Mouse (Mus musculus) forebrain, embryonic 10.5 days (tissue): ENCODE measurements around the gene Nhej1. TPM values are rescaled to one million over a fixed set of nuclear protein-coding genes. Genes with fewer than 3 reads are reported as not detected.

Experiments
- DNase-seq: peaks from one replicate; pipeline ENCODE4 v3.0.0-alpha.2; 2017; ENCODE audit warnings: low spot score; ENCODE audit errors: extremely low spot score
- H3K27ac ChIP-seq: fragments of 300-500 bp; sonication (generic); 2 replicates; pipeline ENCODE4 v1.5.1; 2016; ENCODE audit warnings: mild to moderate bottlenecking
- H3K27me3 ChIP-seq: fragments of 300-500 bp; sonication (generic); 2 replicates; pipeline ENCODE4 v1.6.1; 2016; ENCODE audit warnings: mild to moderate bottlenecking; ENCODE audit not compliant: poor library complexity, severe bottlenecking
- H3K36me3 ChIP-seq: fragments of 300-500 bp; sonication (generic); replicated peaks from 2 replicates; pipeline ENCODE4 v1.6.1; 2016; ENCODE audit warnings: mild to moderate bottlenecking, moderate library complexity
- H3K4me1 ChIP-seq: fragments of 300-500 bp; sonication (generic); 2 replicates; pipeline ENCODE4 v1.6.1; 2016
- H3K4me3 ChIP-seq: fragments of 300-500 bp; sonication (generic); 2 replicates; pipeline ENCODE4 v1.5.1; 2016; ENCODE audit warnings: mild to moderate bottlenecking, moderate library complexity
- H3K9me3 ChIP-seq: fragments of 300-500 bp; sonication (generic); 2 replicates; pipeline ENCODE4 v1.6.1; 2016; ENCODE audit warnings: mild to moderate bottlenecking, moderate library complexity
- WGBS: fragments of 180-500 bp; shearing (Covaris S2); methylation state at CpG from one replicate; pipeline ENCODE4 v1.1.7; 2016; 5-methylcytosine and 5-hydroxymethylcytosine counted together
- polyA plus RNA-seq: library from polyadenylated mRNA; unstranded; fragments of >200 nt; fragmentation: Nextera tagmentation; extraction: Ambion mirVana; gene quantifications from 2 replicates; pipeline ENCODE4 v1.2.1, GENCODE M21; 2016

Nhej1 gene
- polyA plus RNA-seq, 1 experiment from 2014 or later, result 12.4 TPM

- H3K9me3 ChIP-seq, result no peaks in the 10 kb centered on the region
- H3K27ac ChIP-seq, result no peak overlapping the region
- no peak overlapping the region for H3K4me3 ChIP-seq
- H3K27me3 ChIP-seq, result no peaks in the 10 kb centered on the region
- WGBS, result 66% methylated on average over 6 of the region's 6 CpGs
- DNase-seq, result no peak
- H3K4me1 ChIP-seq, result no peaks in the 10 kb centered on the region
- H3K36me3 ChIP-seq, result no peaks in the 10 kb centered on the region
Observed at GRCm38 (mm10) chr1:75001183-75001582, 123.8 kb downstream of the Nhej1 start.

GRCm38 (mm10) chr1:75000496-75000895 lies 124.5 kb downstream of the Nhej1 start:
- peak; percentile 46 for DNase-seq
- Histone ChIP-seq H3K9me3 (no peaks in the 10 kb centered on the region), H3K27me3 (no peaks in the 10 kb centered on the region), H3K4me1 (no peaks in the 10 kb centered on the region), H3K27ac (no peak overlapping the region), H3K36me3 (no peaks in the 10 kb centered on the region), H3K4me3 (no peak overlapping the region)
- WGBS, result 0% methylated on average over 1 of the region's 1 CpGs

- Histone ChIP-seq H3K27ac (no peak overlapping the region), H3K4me1 (no peaks in the 10 kb centered on the region), H3K27me3 (no peaks in the 10 kb centered on the region), H3K36me3 (no peaks in the 10 kb centered on the region), H3K4me3 (no peak overlapping the region), H3K9me3 (no peaks in the 10 kb centered on the region)
- DNase-seq, result no peak
- 87% methylated on average over 5 of the region's 5 CpGs for WGBS
Observed at GRCm38 (mm10) chr1:74999173-74999572, 125.8 kb downstream of the Nhej1 start.

- DNase-seq, result no peak
- Histone ChIP-seq H3K27me3 (no peaks in the 10 kb centered on the region), H3K4me1 (no peaks in the 10 kb centered on the region), H3K9me3 (no peaks in the 10 kb centered on the region), H3K36me3 (no peaks in the 10 kb centered on the region), H3K4me3 (no peak overlapping the region), H3K27ac (no peak overlapping the region)
- WGBS, result 82% methylated on average over 2 of the region's 2 CpGs
Observed at GRCm38 (mm10) chr1:74997231-74997630, 127.8 kb downstream of the Nhej1 start.

GRCm38 (mm10) chr1:74977001-74977400 lies 148.0 kb downstream of the Nhej1 start:
- no peaks in the 10 kb centered on the region for H3K36me3 ChIP-seq
- DNase-seq, result no peak
- H3K4me3 ChIP-seq, result no peak overlapping the region
- no peaks in the 10 kb centered on the region for H3K9me3 ChIP-seq
- H3K27me3 ChIP-seq, result no peaks in the 10 kb centered on the region
- peaks cover 11% of the 10 kb centered on the region for H3K4me1 ChIP-seq
- WGBS, result 84% methylated on average over 8 of the region's 8 CpGs
- H3K27ac ChIP-seq, result no peak overlapping the region

GRCm38 (mm10) chr1:74975936-74976335 lies 149.1 kb downstream of the Nhej1 start:
- Histone ChIP-seq H3K27ac (no peak overlapping the region), H3K36me3 (no peaks in the 10 kb centered on the region), H3K9me3 (no peaks in the 10 kb centered on the region), H3K4me3 (no peak overlapping the region), H3K27me3 (no peaks in the 10 kb centered on the region), H3K4me1 (peaks cover 16% of the 10 kb centered on the region)
- no peak for DNase-seq
- 86% methylated on average over 1 of the region's 1 CpGs for WGBS

- DNase-seq, result no peak
- Histone ChIP-seq H3K4me3 (no peak overlapping the region), H3K4me1 (peaks cover 12% of the 10 kb centered on the region), H3K36me3 (no peaks in the 10 kb centered on the region), H3K9me3 (no peaks in the 10 kb centered on the region), H3K27ac (no peak overlapping the region), H3K27me3 (no peaks in the 10 kb centered on the region)
- WGBS, result 82% methylated on average over 6 of the region's 6 CpGs
Observed at GRCm38 (mm10) chr1:74973590-74973989, 151.4 kb downstream of the Nhej1 start.

GRCm38 (mm10) chr1:74971353-74972050 lies 153.5 kb downstream of the Nhej1 start:
- Histone ChIP-seq H3K36me3 (no peaks in the 10 kb centered on the region), H3K27ac (no peak overlapping the region), H3K4me3 (no peak overlapping the region), H3K9me3 (no peaks in the 10 kb centered on the region), H3K4me1 (peaks cover 6% of the 10 kb centered on the region), H3K27me3 (no peaks in the 10 kb centered on the region)
- no peak for DNase-seq
- WGBS, result 70% methylated on average over 4 of the region's 4 CpGs

- DNase-seq, result no peak
- H3K4me1 ChIP-seq, result peaks cover 15% of the 10 kb centered on the region
- H3K27me3 ChIP-seq, result peaks cover 17% of the 10 kb centered on the region; the same call in 1 of the 2 replicates
- no peak overlapping the region for H3K4me3 ChIP-seq
- 80% methylated on average over 8 of the region's 8 CpGs for WGBS
- no peaks in the 10 kb centered on the region for H3K36me3 ChIP-seq
- no peaks in the 10 kb centered on the region for H3K9me3 ChIP-seq
- no peak overlapping the region for H3K27ac ChIP-seq
Observed at GRCm38 (mm10) chr1:74967962-74968580, 156.9 kb downstream of the Nhej1 start.

- WGBS, result 17% methylated on average over 16 of the region's 16 CpGs
Observed at GRCm38 (mm10) chr1:74964494-74965215, 160.3 kb downstream of the Nhej1 start.

GRCm38 (mm10) chr1:74962853-74963227 lies 162.2 kb downstream of the Nhej1 start:
- no peak for DNase-seq
- Histone ChIP-seq H3K4me3 (no peak overlapping the region), H3K27me3 (peaks cover 37% of the 10 kb centered on the region), H3K9me3 (no peaks in the 10 kb centered on the region), H3K27ac (no peak overlapping the region), H3K4me1 (peaks cover 10% of the 10 kb centered on the region), H3K36me3 (no peaks in the 10 kb centered on the region)
- WGBS, result 86% methylated on average over 5 of the region's 5 CpGs

More at GRCm38 (mm10) chr1:74964494-74965215, 160.3 kb downstream of the Nhej1 start:
- Histone ChIP-seq H3K36me3 (no peaks in the 10 kb centered on the region), H3K4me1 (peaks cover 10% of the 10 kb centered on the region), H3K9me3 (no peaks in the 10 kb centered on the region), H3K27me3 (peaks cover 23% of the 10 kb centered on the region), H3K4me3 (peak overlapping the region; percentile 45), H3K27ac (peak overlapping the region; percentile 76)
- peak; percentile 72 for DNase-seq

- peaks cover 43% of the 10 kb centered on the region for H3K27me3 ChIP-seq
- H3K27ac ChIP-seq, result no peak overlapping the region
- 73% methylated on average over 5 of the region's 5 CpGs for whole genome bisulfite sequencing
- DNase-seq, result no peak
- H3K36me3 ChIP-seq, result no peaks in the 10 kb centered on the region
- no peak overlapping the region for H3K4me3 ChIP-seq
- peaks cover 10% of the 10 kb centered on the region for H3K4me1 ChIP-seq
- H3K9me3 ChIP-seq, result no peaks in the 10 kb centered on the region
Observed at GRCm38 (mm10) chr1:74962126-74962852, 162.7 kb downstream of the Nhej1 start.
